Mouse (Mus musculus) forebrain, embryonic 15.5 days (tissue): ENCODE measurements around the gene Ston2. TPM values are rescaled to one million over a fixed set of nuclear protein-coding genes. Genes with fewer than 3 reads are reported as not detected.

Experiments used
- ATAC-seq: fragments of 200-750 bp; cut with Nextera tagmentation; replicated peaks from 2 replicates; pipeline ENCODE4 v1.8.0; 2017; ENCODE audit warnings: mild to moderate bottlenecking, moderate TSS enrichment, moderate library complexity
- H3K27ac ChIP-seq: fragments of 300-500 bp; sonication (generic); replicated peaks from 2 replicates; pipeline ENCODE4 v1.5.1; 2015; ENCODE audit warnings: mild to moderate bottlenecking, inconsistent platforms
- H3K27me3 ChIP-seq: fragments of 300-500 bp; sonication (generic); 2 replicates; pipeline ENCODE4 v1.6.1; 2015; ENCODE audit warnings: inconsistent platforms
- H3K36me3 ChIP-seq: fragments of 300-500 bp; sonication (generic); 2 replicates; pipeline ENCODE4 v1.6.1; 2015; ENCODE audit warnings: mild to moderate bottlenecking, inconsistent platforms
- H3K4me1 ChIP-seq: fragments of 300-500 bp; sonication (generic); 2 replicates; pipeline ENCODE4 v1.6.1; 2015; ENCODE audit warnings: inconsistent platforms
- H3K4me2 ChIP-seq: fragments of 300-500 bp; sonication (generic); replicated peaks from 2 replicates; pipeline ENCODE4 v1.6.1; 2015; ENCODE audit warnings: mild to moderate bottlenecking, inconsistent platforms
- H3K4me3 ChIP-seq: fragments of 300-500 bp; sonication (generic); 2 replicates; pipeline ENCODE4 v1.5.1; 2015; ENCODE audit warnings: mild to moderate bottlenecking, inconsistent platforms
- H3K9ac ChIP-seq: fragments of 300-500 bp; sonication (generic); replicated peaks from 2 replicates; pipeline ENCODE4 v1.6.1; 2015; ENCODE audit warnings: mild to moderate bottlenecking, inconsistent platforms
- H3K9me3 ChIP-seq: fragments of 300-500 bp; sonication (generic); 2 replicates; pipeline ENCODE4 v1.6.1; 2016; ENCODE audit warnings: inconsistent platforms
- WGBS: fragments of 180-500 bp; shearing (Covaris S2); methylation state at CpG from one replicate; pipeline ENCODE4 v1.1.7; 2015; ENCODE audit warnings: mixed read lengths; 5-methylcytosine and 5-hydroxymethylcytosine counted together
- polyA plus RNA-seq: library from polyadenylated mRNA; unstranded; fragments of >200 nt; fragmentation: Nextera tagmentation; extraction: Ambion mirVana; gene quantifications from 2 replicates; pipeline ENCODE4 v1.2.1, GENCODE M21; 2015

The Ston2 gene
- polyA plus RNA-seq, 1 experiment from 2014 or later, result 6.2 TPM

DNA sequence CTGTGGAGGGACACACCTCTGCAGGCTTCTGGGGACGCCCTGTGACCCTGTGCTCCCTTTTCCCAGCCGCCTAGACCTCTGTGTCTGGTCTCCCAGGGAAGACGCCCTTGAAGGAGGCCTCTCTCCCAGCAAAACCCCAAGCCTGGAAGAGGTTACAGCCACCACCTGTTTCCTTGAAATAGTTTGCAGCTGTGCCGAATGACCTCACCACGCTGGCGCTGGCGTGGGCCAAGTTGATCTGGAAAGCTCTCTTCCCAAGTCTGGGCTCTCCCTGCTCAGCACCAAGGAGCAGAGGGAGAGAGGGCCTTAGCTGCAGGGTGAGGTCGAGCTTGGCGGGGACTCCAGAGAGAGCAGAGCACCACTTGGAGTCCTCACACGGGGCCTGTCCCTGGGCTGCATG is 1.8 kb downstream of the Ston2 start:
- Histone ChIP-seq H3K9me3 (no peaks in the 10 kb centered on the region), H3K27me3 (no peaks in the 10 kb centered on the region), H3K4me3 (no peak overlapping the region), H3K4me1 (no peaks in the 10 kb centered on the region), H3K27ac (no peak overlapping the region), H3K4me2 (no peak overlapping the region), H3K9ac (no peak overlapping the region), H3K36me3 (no peaks in the 10 kb centered on the region)
- 59% methylated on average over 10 of the region's 10 CpGs for WGBS
- no peak for ATAC-seq

DNA sequence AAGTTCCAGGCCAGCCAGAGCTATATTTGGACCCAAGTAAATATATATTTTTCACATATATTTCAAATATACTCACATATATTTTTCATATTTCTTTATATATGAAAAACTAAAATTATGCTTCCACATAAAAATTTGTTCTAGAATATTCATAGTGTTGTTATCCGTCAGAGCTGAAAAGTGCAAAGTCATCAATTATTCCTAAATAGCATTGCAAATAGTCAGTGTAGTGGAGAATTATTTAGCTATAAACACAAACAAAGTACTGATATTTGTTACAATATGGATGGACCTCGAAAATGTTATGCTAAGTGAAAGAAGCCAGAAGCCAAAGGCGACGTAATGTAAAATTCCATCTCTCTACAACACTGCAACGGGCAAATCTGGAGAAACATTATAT is 6.8 kb downstream of the Ston2 start:
- H3K27ac ChIP-seq, result no peak overlapping the region
- no peaks in the 10 kb centered on the region for H3K9me3 ChIP-seq
- no peaks in the 10 kb centered on the region for H3K36me3 ChIP-seq
- H3K4me3 ChIP-seq, result no peak overlapping the region
- H3K9ac ChIP-seq, result no peak overlapping the region
- peaks cover 17% of the 10 kb centered on the region for H3K4me1 ChIP-seq
- WGBS, result 90% methylated on average over 5 of the region's 5 CpGs
- no peaks in the 10 kb centered on the region for H3K27me3 ChIP-seq
- no peak overlapping the region for H3K4me2 ChIP-seq
- ATAC-seq, result no peak

DNA sequence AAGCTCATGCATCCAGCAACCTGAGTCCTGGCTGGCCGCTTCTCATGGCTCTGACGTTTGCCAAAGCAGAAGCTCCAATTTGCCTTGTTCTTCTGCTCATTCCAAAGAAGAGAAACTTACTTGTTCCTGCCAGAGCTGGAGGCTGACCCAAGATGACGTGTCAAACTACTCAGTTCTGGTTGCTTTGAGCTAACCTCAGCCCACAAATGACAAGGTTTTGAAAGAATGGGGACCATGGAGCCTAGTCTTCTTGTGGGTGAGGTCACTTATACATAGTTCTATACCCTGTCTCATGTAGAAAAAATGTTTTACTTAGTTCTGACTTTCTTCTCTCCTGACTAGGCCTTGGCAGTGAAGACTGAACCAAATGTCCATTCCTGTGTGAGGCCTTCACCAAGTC is 7.7 kb downstream of the Ston2 start:
- Histone ChIP-seq H3K9ac (no peak overlapping the region), H3K36me3 (no peaks in the 10 kb centered on the region), H3K4me1 (peaks cover 17% of the 10 kb centered on the region), H3K27ac (no peak overlapping the region), H3K4me3 (no peak overlapping the region), H3K9me3 (no peaks in the 10 kb centered on the region), H3K27me3 (no peaks in the 10 kb centered on the region), H3K4me2 (no peak overlapping the region)
- no peak for ATAC-seq
- WGBS, result 86% methylated on average over 3 of the region's 3 CpGs

DNA sequence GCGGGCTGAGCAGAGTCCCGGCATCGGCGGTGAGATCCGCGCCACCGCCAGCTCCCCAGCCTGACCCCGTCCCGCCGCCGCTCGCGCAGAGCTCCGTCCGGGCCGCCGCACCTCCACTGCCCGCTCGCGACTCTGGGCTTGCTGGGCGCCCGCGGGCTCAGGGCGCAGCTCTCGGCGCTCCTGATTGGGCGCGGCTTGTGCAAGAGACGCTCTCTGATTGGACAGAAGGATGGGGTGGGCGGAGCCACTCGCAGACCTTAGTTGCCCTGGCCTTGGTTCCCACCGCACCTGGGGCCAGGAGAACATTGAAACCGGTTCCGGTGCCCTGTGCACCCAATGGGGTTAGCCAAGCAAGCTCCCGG is 9.2 kb downstream of the Ston2 start:
- peak overlapping the region; percentile 91 for H3K4me3 ChIP-seq
- H3K27me3 ChIP-seq, result no peaks in the 10 kb centered on the region
- H3K9me3 ChIP-seq, result no peaks in the 10 kb centered on the region
- peak overlapping the region; percentile 99 for H3K4me2 ChIP-seq
- ATAC-seq, result peak; percentile 96
- no peaks in the 10 kb centered on the region for H3K36me3 ChIP-seq
- H3K9ac ChIP-seq, result peak overlapping the region; percentile 62
- 1% methylated on average over 35 of the region's 35 CpGs for WGBS
- H3K4me1 ChIP-seq, result peaks cover 23% of the 10 kb centered on the region
- H3K27ac ChIP-seq, result peak overlapping the region; percentile 62

DNA sequence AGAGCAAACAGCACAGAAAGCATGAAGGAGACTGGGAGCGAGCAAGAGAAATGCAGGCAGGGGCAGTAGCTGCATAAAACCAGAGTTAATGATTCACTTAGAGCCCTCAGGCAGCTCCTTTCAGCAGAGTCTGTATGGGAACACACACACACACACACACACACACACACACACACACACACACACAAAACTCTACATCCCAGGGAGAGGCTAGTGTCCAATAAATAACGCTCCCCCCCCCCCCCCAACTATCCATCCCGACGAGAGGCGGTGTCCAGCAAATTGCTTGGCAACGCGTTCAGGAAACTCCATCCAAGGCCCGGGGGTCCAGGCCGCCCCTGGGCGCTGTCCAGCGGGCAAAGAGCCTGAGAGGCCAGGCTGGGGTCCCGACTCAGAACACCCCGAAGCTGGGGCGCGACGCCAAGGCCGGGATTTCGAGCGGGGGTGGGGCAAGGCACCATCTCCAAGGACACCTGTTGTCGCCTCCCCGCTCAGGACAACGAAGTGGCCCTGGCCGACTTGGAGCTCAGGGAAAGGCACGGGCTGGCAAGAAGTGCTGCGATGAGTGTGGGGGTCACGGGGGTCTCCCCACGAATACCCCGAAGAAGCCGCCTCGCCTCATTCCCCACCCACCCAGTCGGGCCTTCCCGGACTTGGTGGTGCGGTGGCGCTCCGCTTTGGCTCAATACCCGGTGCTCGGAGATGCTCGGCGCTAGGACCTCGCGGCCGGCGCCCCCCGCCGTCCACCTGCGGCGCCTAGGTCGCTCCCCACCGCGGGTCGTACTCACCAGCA is 9.8 kb downstream of the Ston2 start:
- no peaks in the 10 kb centered on the region for H3K9me3 ChIP-seq
- peak; percentile 84 for ATAC-seq
- peak overlapping the region; percentile 62 for H3K9ac ChIP-seq
- H3K27me3 ChIP-seq, result no peaks in the 10 kb centered on the region
- H3K27ac ChIP-seq, result peak overlapping the region; percentile 62
- no peaks in the 10 kb centered on the region for H3K36me3 ChIP-seq
- peak overlapping the region; percentile 91 for H3K4me3 ChIP-seq
- peak overlapping the region; percentile 99 for H3K4me2 ChIP-seq
- peaks cover 23% of the 10 kb centered on the region for H3K4me1 ChIP-seq
- under 1% methylated on average over 50 of the region's 51 CpGs for WGBS

DNA sequence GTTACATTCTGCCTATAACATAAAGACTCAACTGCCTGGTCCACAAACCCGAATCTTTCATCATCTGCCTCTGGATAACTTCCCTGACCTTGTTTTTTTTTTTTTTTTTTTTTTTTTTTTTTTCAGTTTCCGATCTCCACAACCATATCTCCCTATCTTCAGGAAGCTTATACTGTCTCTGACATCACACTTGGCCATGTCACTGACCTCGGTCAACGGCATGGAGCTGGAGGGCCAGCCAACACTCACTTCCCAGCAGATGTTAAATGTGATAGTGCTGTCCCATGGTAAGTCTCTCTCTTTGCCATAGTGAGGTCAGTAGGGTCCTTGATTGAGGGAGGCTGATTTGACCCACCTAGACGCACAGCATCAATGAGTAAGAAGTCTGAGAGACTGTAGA is 11.8 kb downstream of the Ston2 start:
- H3K9ac ChIP-seq, result no peak overlapping the region
- H3K4me3 ChIP-seq, result no peak overlapping the region
- WGBS, result 90% methylated on average over 5 of the region's 5 CpGs
- no peak for ATAC-seq
- no peak overlapping the region for H3K27ac ChIP-seq
- no peaks in the 10 kb centered on the region for H3K36me3 ChIP-seq
- H3K4me2 ChIP-seq, result no peak overlapping the region
- peaks cover 23% of the 10 kb centered on the region for H3K4me1 ChIP-seq
- H3K9me3 ChIP-seq, result no peaks in the 10 kb centered on the region
- H3K27me3 ChIP-seq, result no peaks in the 10 kb centered on the region

DNA sequence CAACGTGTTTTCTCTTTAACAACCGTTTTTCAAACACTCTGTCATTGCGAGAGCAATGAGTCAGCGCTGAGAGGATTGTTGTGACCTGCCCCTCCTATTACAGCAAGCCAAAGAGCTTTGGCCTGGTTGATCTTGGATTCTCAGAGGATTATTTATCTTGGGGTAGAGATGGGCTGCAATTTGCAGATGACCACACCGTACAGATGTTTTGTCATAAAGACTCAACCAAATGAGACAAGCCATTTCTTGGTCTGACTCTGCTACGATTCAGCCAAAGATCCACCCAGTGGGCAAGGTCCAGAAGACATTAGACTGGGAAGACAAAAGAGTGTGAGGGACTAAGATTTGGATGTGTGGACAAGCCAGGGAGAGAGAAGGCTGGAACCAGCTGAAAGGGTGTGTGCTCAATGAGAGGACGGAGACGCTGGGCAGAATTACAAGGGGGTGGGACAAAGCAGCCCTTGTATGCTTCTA is 13.3 kb downstream of the Ston2 start:
- 63% methylated on average over 8 of the region's 8 CpGs for WGBS
- no peak for ATAC-seq

DNA sequence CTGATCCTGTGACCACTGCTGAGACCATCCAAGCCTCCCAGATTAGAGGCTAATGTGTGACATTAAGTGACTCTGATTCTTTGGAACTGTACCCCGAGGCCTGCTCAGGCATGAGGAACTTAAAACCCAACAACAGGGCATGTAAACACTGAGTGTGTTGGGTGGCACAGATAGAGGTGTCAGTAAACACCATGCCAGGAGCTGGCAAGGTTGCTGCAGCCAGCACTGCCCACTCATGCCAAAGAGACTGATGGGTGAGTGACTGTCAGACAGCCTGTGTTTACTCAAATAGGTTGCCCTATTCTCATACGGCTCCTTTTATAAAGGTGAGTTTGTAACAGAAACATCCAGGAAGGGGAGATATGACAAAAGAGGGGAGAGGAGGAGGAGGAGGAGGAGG is 19.3 kb downstream of the Ston2 start:
- Histone ChIP-seq H3K9ac (no peak overlapping the region), H3K4me2 (no peak overlapping the region)
- 78% methylated on average over 2 of the region's 2 CpGs for WGBS

More for the DNA sequence above, 13.3 kb downstream of the Ston2 start:
- no peaks in the 10 kb centered on the region for H3K9me3 ChIP-seq
- H3K27me3 ChIP-seq, result no peaks in the 10 kb centered on the region
- H3K4me2 ChIP-seq, result no peak overlapping the region
- H3K9ac ChIP-seq, result no peak overlapping the region
- H3K4me1 ChIP-seq, result peaks cover 23% of the 10 kb centered on the region
- H3K36me3 ChIP-seq, result no peaks in the 10 kb centered on the region
- H3K4me3 ChIP-seq, result no peak overlapping the region
- H3K27ac ChIP-seq, result no peak overlapping the region

DNA sequence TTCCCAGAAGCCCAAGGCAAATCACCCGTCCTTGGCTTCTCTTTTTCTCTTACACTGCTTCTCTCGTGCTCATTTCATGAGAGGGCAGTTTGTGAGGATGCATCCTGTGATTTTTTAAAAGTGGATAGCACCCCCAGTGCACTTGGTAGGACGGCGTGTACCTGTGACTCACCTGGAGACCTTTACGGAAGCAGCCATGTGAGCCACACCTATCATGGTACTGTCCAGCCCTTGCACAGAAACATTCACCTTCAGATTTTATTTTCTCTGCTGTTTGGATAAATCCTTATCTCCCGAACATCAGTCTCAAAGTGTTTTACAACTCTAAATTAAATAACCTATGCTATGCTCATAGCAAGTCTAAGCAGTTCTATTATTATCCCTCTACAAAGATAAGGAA is 20.0 kb downstream of the Ston2 start:
- Histone ChIP-seq H3K27me3 (no peaks in the 10 kb centered on the region), H3K9me3 (no peaks in the 10 kb centered on the region), H3K4me3 (no peak overlapping the region), H3K4me1 (peaks cover 15% of the 10 kb centered on the region), H3K36me3 (no peaks in the 10 kb centered on the region), H3K4me2 (no peak overlapping the region), H3K9ac (no peak overlapping the region), H3K27ac (no peak overlapping the region)
- 95% methylated on average over 6 of the region's 6 CpGs for WGBS
- ATAC-seq, result no peak

More for the DNA sequence above, 19.3 kb downstream of the Ston2 start:
- Histone ChIP-seq H3K27ac (no peak overlapping the region), H3K4me1 (peaks cover 15% of the 10 kb centered on the region), H3K27me3 (no peaks in the 10 kb centered on the region), H3K9me3 (no peaks in the 10 kb centered on the region), H3K36me3 (no peaks in the 10 kb centered on the region), H3K4me3 (no peak overlapping the region)
- no peak for ATAC-seq

DNA sequence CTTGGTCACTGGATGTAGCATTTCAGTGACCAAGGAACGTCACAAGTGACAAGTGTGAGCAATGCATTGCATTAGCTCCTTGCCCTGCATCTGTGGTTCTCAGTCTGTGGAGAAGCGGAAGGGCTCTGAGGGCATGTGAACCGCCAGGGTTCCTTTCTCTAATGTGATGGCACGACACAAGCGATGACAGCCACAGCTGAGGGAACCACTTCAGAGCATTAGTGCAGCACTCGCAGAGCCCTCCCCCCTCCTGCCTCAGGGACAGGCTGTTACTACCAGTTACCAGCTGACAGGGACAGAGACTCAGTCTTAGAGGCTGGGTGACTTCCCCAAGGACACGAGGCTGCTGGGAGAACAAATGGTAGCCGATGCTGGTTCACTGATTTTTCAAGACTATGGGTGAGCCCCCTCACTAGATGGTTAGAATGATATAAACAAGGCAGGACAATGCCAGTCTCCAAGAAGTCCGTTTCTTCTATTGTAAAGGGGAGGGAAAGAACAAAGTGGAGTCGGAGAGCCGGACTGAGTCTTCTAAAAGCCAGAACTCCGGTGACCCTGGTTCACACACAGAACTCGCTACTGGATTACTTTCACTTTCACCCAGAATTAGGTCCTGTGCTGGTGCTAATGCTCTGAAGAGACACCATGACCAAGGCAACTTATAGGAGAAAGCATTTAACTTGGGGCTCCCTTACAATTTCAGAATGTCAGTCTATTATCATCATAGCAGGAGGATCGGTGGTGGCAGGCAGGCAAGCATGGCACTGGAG is 21.7 kb downstream of the Ston2 start:
- no peaks in the 10 kb centered on the region for H3K36me3 ChIP-seq
- H3K27me3 ChIP-seq, result no peaks in the 10 kb centered on the region
- peak overlapping the region; percentile 15; the same call in 1 of the 2 replicates for H3K4me2 ChIP-seq
- no peaks in the 10 kb centered on the region for H3K9me3 ChIP-seq
- no peak overlapping the region for H3K9ac ChIP-seq
- 39% methylated on average over 14 of the region's 14 CpGs for WGBS
- H3K27ac ChIP-seq, result no peak overlapping the region
- peak; percentile 70 for ATAC-seq
- H3K4me3 ChIP-seq, result no peak overlapping the region
- peaks cover 15% of the 10 kb centered on the region for H3K4me1 ChIP-seq

DNA sequence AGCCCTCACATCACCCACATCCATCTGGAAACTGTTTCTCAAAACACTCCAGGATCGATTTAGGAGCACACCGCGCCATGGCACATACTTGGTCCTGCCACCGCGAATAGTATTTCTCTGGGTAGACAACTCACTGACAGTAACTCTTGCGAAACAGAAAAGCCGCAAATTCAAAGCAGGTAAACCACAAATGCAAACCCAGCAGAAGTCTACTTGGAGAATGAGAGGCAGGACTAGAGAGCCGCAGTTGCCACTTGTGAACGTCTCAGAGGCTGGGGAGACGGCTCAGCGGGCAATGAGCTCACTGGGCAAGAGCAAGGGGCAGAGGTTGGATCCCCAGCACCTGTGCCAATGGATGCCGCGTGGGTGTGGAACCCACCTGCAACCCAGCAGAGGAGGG is 22.7 kb downstream of the Ston2 start:
- 75% methylated on average over 13 of the region's 13 CpGs for WGBS
- peaks cover 15% of the 10 kb centered on the region for H3K4me1 ChIP-seq
- H3K27ac ChIP-seq, result no peak overlapping the region
- no peaks in the 10 kb centered on the region for H3K36me3 ChIP-seq
- H3K9ac ChIP-seq, result no peak overlapping the region
- ATAC-seq, result no peak
- no peak overlapping the region for H3K4me3 ChIP-seq
- H3K27me3 ChIP-seq, result no peaks in the 10 kb centered on the region
- H3K4me2 ChIP-seq, result no peak overlapping the region
- H3K9me3 ChIP-seq, result no peaks in the 10 kb centered on the region

DNA sequence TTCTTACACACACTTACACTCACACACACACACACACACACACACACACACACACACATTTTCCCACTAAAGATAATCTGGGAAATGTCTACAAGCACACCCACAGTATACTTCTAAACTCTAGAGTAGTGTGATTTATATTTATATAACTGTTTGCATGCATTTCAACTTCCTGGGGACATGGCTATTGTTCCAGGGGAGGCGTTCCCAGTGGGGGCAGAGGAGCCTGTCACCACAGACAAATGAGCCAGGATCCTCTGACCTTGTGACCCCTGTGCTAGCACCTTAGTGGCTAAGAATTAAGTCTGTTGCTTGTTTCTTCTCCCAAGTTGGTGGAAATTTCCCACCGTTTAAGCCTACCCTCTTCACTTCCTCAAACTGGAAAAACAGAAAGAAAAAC is 23.1 kb downstream of the Ston2 start:
- Histone ChIP-seq H3K4me1 (peaks cover 15% of the 10 kb centered on the region), H3K9me3 (no peaks in the 10 kb centered on the region), H3K27me3 (no peaks in the 10 kb centered on the region), H3K4me2 (no peak overlapping the region), H3K36me3 (no peaks in the 10 kb centered on the region), H3K4me3 (no peak overlapping the region), H3K9ac (no peak overlapping the region), H3K27ac (no peak overlapping the region)
- ATAC-seq, result no peak
- 21% methylated on average over 2 of the region's 2 CpGs for WGBS
